Mouse (Mus musculus): ENCODE data around the gene Top2a. TPM values are rescaled to one million over a fixed set of nuclear protein-coding genes. Genes with fewer than 3 reads are reported as not detected.
A peak's percentile ranks its signal among the peaks of the same experiment; 100 is the strongest.

Gene Top2a
- polyA plus RNA-seq, 1 experiment from 2014 or later = 33.1 TPM

DNA sequence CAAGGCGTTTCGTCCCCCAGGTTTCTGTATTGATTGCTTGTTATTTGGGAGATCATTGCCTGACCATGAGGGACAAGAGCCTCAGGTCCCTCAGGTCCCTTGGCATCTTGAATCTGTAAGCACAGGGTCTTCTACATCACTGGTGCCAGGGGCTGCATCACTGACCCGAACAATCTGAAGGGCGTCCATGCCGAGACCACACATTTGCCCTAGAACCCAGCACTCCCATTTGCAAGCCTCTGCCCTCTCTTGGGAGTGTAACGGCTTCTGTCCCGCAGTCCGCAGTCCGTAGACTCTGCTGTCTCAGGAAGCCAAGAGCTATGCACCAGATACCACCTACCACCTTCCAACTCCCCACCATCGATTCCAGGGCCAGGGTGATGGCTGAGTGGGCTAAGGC is 67.6 kb downstream of the Top2a start:
- WGBS = 80% methylated on average over 10 of the region's 10 CpGs
- Histone ChIP-seq H3K9me3 (ENCODE audit: control insufficient read depth, low read length) (no peaks in the 10 kb centered on the region), H3K36me3 (ENCODE audit: control insufficient read depth, insufficient read depth, low read length) (no peaks in the 10 kb centered on the region), H3K4me1 (ENCODE audit: control insufficient read depth, insufficient read depth, low read depth, low read length) (peaks cover 47% of the 10 kb centered on the region), H3K4me2 (ENCODE audit: low read length) (no peak overlapping the region), H3K4me3 (ENCODE audit: low read length) (no peak overlapping the region), H3K27me3 (replicated peaks; ENCODE audit: control insufficient read depth, insufficient read depth, low read length) (no peaks in the 10 kb centered on the region), H3K27ac (ENCODE audit: low read depth, low read length) (no peak overlapping the region), H3K9ac (ENCODE audit: low read depth, low read length) (no peak overlapping the region)
- no peak for ATAC-seq

DNA sequence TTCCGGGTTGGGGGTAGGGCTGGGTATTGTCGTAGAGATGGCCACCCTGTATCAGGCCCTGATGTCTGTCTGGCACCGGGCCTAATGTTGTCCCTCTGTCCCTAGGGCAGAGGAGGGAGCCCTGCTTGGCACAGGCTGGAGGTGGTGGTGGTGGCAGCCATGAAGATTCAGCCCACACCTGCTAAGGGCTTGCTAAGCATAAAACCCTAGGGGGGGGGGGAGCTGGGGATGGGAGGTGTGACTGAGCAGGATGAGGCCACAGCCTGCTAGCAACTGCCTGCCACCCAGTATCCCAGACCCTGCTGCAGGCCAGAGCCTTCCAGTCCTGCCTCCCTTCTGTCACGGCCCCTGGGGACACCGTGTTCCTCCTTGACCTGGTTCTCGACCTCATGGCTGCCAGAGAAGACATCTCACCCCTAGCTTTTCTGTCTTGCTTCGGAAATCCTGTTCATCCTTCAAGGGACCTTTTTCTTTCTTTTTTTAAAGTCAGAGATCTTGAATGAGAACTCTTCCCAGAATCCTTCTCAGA is 68.2 kb downstream of the Top2a start:
- no peak overlapping the region for H3K9ac ChIP-seq (ENCODE audit: low read depth, low read length)
- H3K4me1 ChIP-seq (ENCODE audit: control insufficient read depth, insufficient read depth, low read depth, low read length) = peaks cover 44% of the 10 kb centered on the region
- H3K27me3 ChIP-seq (replicated peaks; ENCODE audit: control insufficient read depth, insufficient read depth, low read length) = no peaks in the 10 kb centered on the region
- no peak overlapping the region for H3K4me3 ChIP-seq (ENCODE audit: low read length)
- no peak overlapping the region for H3K4me2 ChIP-seq (ENCODE audit: low read length)
- WGBS = 38% methylated on average over 7 of the region's 7 CpGs
- H3K27ac ChIP-seq (ENCODE audit: low read depth, low read length) = no peak overlapping the region
- H3K36me3 ChIP-seq (ENCODE audit: control insufficient read depth, insufficient read depth, low read length) = no peaks in the 10 kb centered on the region
- ATAC-seq = no peak
- H3K9me3 ChIP-seq (ENCODE audit: control insufficient read depth, low read length) = no peaks in the 10 kb centered on the region

DNA sequence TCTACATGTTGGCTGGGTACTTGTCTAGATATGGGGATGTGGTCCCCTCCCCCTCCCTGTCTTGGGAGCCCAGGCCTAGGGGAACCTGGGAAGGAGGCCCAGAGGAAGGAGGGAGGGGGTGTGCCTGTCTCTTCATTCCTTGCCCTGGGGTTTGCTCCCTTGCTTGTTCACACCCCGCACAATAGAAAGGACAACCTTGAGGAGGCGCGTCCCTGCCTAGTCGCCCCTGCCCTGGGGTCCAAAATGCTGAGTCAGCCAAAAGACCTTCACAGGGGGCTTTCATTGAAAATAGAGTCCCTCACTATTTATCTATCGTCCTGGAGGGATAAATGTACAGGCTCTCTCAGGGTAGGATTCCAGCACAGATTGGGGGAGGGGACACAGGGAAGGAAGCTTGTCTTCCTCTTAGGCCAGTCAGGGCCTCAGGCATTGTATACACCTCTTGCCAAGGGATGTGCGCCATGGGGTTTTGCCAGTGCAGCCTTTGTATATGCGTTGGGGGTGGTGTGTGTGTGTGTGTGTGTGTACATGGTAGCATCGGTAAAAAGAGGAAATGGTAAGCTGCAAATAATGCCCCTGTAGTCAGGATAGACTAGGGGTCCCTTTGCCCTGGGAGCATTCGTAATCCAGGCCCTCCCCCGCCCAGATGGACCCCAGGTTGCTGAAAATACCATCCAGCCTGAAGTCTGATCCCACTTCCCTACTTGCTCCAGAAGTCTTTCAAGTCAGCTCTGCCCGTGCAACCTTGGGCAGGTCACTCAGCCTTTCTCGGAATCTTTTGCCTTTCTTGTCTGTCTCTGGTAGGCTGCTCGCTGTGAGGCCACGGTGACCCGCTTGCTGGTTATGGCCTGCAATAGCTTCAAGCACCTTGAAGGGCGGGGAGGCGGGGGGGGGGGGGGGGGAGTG is 68.9 kb downstream of the Top2a start:
- H3K9me3 ChIP-seq (ENCODE audit: control insufficient read depth, low read length) = no peaks in the 10 kb centered on the region
- no peaks in the 10 kb centered on the region for H3K36me3 ChIP-seq (ENCODE audit: control insufficient read depth, insufficient read depth, low read length)
- H3K4me1 ChIP-seq (ENCODE audit: control insufficient read depth, insufficient read depth, low read depth, low read length) = peaks cover 47% of the 10 kb centered on the region
- no peak overlapping the region for H3K4me3 ChIP-seq (ENCODE audit: low read length)
- peak overlapping the region; percentile 61 for H3K27ac ChIP-seq (ENCODE audit: low read depth, low read length)
- no peaks in the 10 kb centered on the region for H3K27me3 ChIP-seq (replicated peaks; ENCODE audit: control insufficient read depth, insufficient read depth, low read length)
- WGBS = 13% methylated on average over 15 of the region's 17 CpGs
- peak overlapping the region; percentile 27 for H3K9ac ChIP-seq (ENCODE audit: low read depth, low read length)
- no peak for ATAC-seq
- peak overlapping the region; percentile 14; the same call in 1 of the 2 replicates for H3K4me2 ChIP-seq (ENCODE audit: low read length)

DNA sequence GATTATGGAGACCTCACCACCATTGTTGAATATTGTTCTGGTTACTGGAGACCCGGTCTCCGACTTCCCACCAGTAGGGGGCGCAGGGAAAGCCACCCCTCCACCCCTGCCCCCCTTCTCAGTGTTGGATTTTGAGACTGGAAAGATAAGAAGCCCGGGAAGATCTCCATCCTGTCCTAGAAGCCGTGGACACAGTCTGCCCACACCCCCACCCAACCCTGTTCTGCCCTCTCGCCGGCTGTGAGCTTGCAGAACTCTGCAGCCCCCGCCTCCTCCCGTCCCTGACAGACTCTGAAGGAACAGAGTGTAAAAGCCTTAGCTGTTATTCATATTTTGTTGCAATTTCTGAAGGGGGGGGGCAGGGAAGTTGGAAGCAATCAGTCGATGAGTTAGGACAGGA is 69.6 kb downstream of the Top2a start:
- Histone ChIP-seq H3K27ac (ENCODE audit: low read depth, low read length) (peak overlapping the region; percentile 61), H3K9ac (ENCODE audit: low read depth, low read length) (no peak overlapping the region; the same call in 1 of the 2 replicates), H3K9me3 (ENCODE audit: control insufficient read depth, low read length) (no peaks in the 10 kb centered on the region), H3K4me2 (ENCODE audit: low read length) (peak overlapping the region; percentile 14; the same call in 1 of the 2 replicates), H3K4me3 (ENCODE audit: low read length) (no peak overlapping the region), H3K27me3 (replicated peaks; ENCODE audit: control insufficient read depth, insufficient read depth, low read length) (no peaks in the 10 kb centered on the region), H3K36me3 (ENCODE audit: control insufficient read depth, insufficient read depth, low read length) (no peaks in the 10 kb centered on the region), H3K4me1 (ENCODE audit: control insufficient read depth, insufficient read depth, low read depth, low read length) (peaks cover 42% of the 10 kb centered on the region)
- no peak for ATAC-seq
- WGBS = 3% methylated on average over 10 of the region's 10 CpGs

DNA sequence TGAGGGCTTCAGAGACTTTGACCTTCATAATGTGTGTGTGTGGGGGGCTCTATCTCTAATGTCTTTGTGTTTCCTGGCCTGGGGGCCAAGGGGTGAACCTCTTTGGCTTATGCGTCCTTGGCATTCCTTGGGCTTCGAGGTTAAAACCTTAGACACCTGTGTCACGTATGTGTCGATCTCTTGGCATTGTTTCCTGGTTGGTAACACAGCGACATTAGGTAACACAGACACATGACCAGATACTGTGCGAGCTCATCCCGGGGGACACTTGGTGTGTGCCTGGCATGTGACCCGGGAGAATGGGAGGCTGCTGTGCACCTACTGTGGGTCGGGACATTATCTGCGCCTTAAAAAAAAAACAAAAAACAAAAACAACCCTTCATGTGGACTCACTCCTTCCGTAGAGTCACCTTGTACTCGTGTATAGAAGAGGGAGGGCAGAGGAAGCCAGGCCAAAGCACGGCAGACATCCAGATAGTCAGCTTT is 70.1 kb downstream of the Top2a start:
- no peak for ATAC-seq
- Histone ChIP-seq H3K4me1 (ENCODE audit: control insufficient read depth, insufficient read depth, low read depth, low read length) (peaks cover 38% of the 10 kb centered on the region), H3K36me3 (ENCODE audit: control insufficient read depth, insufficient read depth, low read length) (no peaks in the 10 kb centered on the region), H3K27ac (ENCODE audit: low read depth, low read length) (0 out of 2 replicates have a peak overlapping the region, but pooled peaks have one; percentile 21), H3K9me3 (ENCODE audit: control insufficient read depth, low read length) (no peaks in the 10 kb centered on the region), H3K4me3 (ENCODE audit: low read length) (no peak overlapping the region), H3K4me2 (ENCODE audit: low read length) (peak overlapping the region; percentile 14; the same call in 1 of the 2 replicates), H3K27me3 (replicated peaks; ENCODE audit: control insufficient read depth, insufficient read depth, low read length) (no peaks in the 10 kb centered on the region), H3K9ac (ENCODE audit: low read depth, low read length) (no peak overlapping the region; the same call in 1 of the 2 replicates)
- WGBS = 29% methylated on average over 13 of the region's 13 CpGs

DNA sequence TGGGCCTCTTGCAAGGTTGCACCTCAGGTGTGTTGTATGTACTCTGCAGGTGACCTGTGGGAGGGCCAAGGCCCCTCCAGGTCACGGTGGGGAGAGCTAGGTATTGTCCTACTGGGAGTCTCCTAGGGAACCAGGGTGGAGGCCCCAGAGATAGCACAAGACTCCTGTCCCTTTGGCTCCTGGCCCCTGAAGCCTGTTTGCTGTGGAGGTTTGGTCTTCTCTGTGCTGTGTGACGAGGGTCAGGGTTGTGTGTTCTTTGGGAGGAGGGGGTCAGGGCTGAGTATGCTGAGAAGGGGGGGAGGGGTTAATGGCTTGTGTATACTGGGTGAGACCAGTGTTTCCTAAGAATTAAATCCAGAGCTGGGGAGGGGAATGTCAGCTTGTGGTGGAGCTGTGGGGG is 70.6 kb downstream of the Top2a start:
- peaks cover 38% of the 10 kb centered on the region for H3K4me1 ChIP-seq (ENCODE audit: control insufficient read depth, insufficient read depth, low read depth, low read length)
- H3K9me3 ChIP-seq (ENCODE audit: control insufficient read depth, low read length) = no peaks in the 10 kb centered on the region
- H3K27ac ChIP-seq (ENCODE audit: low read depth, low read length) = no peak overlapping the region
- no peak for ATAC-seq
- no peaks in the 10 kb centered on the region for H3K36me3 ChIP-seq (ENCODE audit: control insufficient read depth, insufficient read depth, low read length)
- H3K27me3 ChIP-seq (replicated peaks; ENCODE audit: control insufficient read depth, insufficient read depth, low read length) = no peaks in the 10 kb centered on the region
- H3K4me2 ChIP-seq (ENCODE audit: low read length) = no peak overlapping the region
- H3K9ac ChIP-seq (ENCODE audit: low read depth, low read length) = no peak overlapping the region
- 31% methylated on average over 2 of the region's 2 CpGs for WGBS
- H3K4me3 ChIP-seq (ENCODE audit: low read length) = no peak overlapping the region

DNA sequence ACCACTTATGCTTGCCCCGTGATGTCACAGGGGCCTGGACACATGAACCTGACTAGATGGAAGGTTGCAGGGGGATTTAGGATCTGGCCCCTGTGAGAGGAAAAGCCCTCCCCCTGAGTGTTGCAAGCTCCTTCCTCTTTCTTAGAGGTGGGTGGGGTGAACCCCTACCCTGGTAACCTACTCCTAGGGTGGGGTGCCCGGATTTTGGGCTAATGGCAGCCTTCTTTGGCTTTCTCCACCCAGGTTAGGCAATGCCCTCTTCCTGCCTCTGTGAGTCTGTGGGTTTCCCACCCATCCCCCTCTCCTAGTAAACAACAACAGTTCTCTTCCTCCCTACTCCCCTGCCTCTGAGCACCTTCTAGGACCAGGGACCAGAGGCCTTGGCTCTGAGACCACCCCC is 71.3 kb downstream of the Top2a start:
- ATAC-seq = no peak
- Histone ChIP-seq H3K4me2 (ENCODE audit: low read length) (no peak overlapping the region), H3K9me3 (ENCODE audit: control insufficient read depth, low read length) (no peaks in the 10 kb centered on the region), H3K27ac (ENCODE audit: low read depth, low read length) (no peak overlapping the region), H3K36me3 (ENCODE audit: control insufficient read depth, insufficient read depth, low read length) (no peaks in the 10 kb centered on the region), H3K9ac (ENCODE audit: low read depth, low read length) (no peak overlapping the region), H3K4me1 (ENCODE audit: control insufficient read depth, insufficient read depth, low read depth, low read length) (peaks cover 38% of the 10 kb centered on the region), H3K4me3 (ENCODE audit: low read length) (no peak overlapping the region), H3K27me3 (replicated peaks; ENCODE audit: control insufficient read depth, insufficient read depth, low read length) (no peaks in the 10 kb centered on the region)
- 57% methylated on average over 2 of the region's 2 CpGs for WGBS

DNA sequence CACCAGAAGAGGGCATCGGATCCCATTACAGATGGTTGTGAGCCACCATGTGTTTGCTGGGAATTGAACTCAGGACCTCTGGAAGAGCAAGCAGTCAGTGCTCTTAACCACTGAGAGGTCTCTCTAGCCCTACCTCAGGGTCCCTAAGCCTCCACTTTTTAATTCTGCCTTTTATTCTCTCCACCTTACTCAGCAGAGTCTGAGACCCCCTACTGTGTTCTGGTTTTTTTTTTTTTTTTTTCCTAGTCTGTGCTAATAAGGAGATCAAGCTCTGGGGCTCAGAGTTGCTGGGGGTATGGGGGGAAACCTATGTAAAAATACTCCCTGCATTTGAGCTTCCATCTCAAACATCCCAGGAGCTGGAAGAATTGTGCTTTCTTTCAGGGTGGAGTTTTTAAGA is 71.9 kb downstream of the Top2a start:
- no peaks in the 10 kb centered on the region for H3K27me3 ChIP-seq (replicated peaks; ENCODE audit: control insufficient read depth, insufficient read depth, low read length)
- H3K4me1 ChIP-seq (ENCODE audit: control insufficient read depth, insufficient read depth, low read depth, low read length) = peaks cover 38% of the 10 kb centered on the region
- no peak for ATAC-seq
- H3K4me3 ChIP-seq (ENCODE audit: low read length) = no peak overlapping the region
- H3K4me2 ChIP-seq (ENCODE audit: low read length) = no peak overlapping the region
- H3K9me3 ChIP-seq (ENCODE audit: control insufficient read depth, low read length) = no peaks in the 10 kb centered on the region
- 67% methylated on average over 1 of the region's 1 CpGs for WGBS
- no peaks in the 10 kb centered on the region for H3K36me3 ChIP-seq (ENCODE audit: control insufficient read depth, insufficient read depth, low read length)
- no peak overlapping the region for H3K27ac ChIP-seq (ENCODE audit: low read depth, low read length)
- H3K9ac ChIP-seq (ENCODE audit: low read depth, low read length) = no peak overlapping the region

Measured in hindbrain, embryonic 16.5 days (tissue).